Mouse (Mus musculus) olfactory bulb, adult 2 months (tissue): ENCODE data around the gene Gm9837. TPM values are rescaled to one million over a fixed set of nuclear protein-coding genes. Genes with fewer than 3 reads are reported as not detected.

Experiments used
- H3K27ac ChIP-seq: fragments of 200-500 bp; 2 replicates; pipeline ENCODE4 v1.5.1; 2012; ENCODE audit warnings: low read depth, low read length; ENCODE audit not compliant: insufficient read depth
- H3K4me1 ChIP-seq: fragments of 200-500 bp; 2 replicates; pipeline ENCODE4 v1.6.1; 2012; ENCODE audit warnings: low read length; ENCODE audit not compliant: control insufficient read depth, insufficient read depth
- H3K4me3 ChIP-seq: fragments of 200-500 bp; 2 replicates; pipeline ENCODE4 v1.5.1; 2012; ENCODE audit warnings: mild to moderate bottlenecking, low read depth, low read length, moderate library complexity; ENCODE audit not compliant: insufficient read depth
- CTCF ChIP-seq: fragments of 200-500 bp; IDR thresholded peaks from 2 replicates; pipeline ENCODE4 v1.5.1; 2012; ENCODE audit warnings: low read depth, mild to moderate bottlenecking, low read length, moderate library complexity; ENCODE audit not compliant: insufficient read depth
- POLR2A ChIP-seq: fragments of 200-500 bp; IDR thresholded peaks from 2 replicates; pipeline ENCODE4 v1.6.1; 2012; ENCODE audit warnings: mild to moderate bottlenecking, low read depth, low read length, moderate library complexity; ENCODE audit not compliant: insufficient read depth
- WGBS: fragments of 180-500 bp; shearing (Covaris S2); methylation state at CpG from one replicate; pipeline ENCODE4 v1.1.7; 2018; 5-methylcytosine and 5-hydroxymethylcytosine counted together
- polyA plus RNA-seq: library from polyadenylated mRNA; stranded (reverse); fragments of >200 nt; gene quantifications from 2 replicates; pipeline ENCODE4 v1.2.4, GENCODE M21; 2012; ENCODE audit warnings: low replicate concordance; ENCODE audit not compliant: missing spikeins, insufficient read depth, insufficient read length

The Gm9837 gene
- polyA plus RNA-seq, 1 experiment, result not detected

DNA sequence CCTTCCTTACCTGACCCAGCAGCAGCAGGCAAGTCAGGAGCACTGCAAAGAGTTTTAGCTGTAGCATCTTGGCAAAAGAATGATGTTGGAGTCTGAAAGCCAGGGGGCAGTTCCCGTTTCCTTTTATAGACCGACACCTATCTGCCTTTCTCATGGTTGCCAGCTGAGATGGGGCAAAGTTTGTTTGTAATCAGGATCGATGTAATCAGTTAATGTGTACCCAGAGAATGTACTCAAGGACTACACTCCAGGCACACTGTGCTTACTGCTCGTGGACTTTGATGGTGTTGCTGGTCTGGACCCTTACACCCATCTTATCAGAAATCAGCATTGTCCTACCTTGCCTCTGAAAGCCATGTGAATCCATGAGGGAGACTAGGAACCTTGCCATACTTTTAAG, 47.2 kb downstream of the Gm9837 start, which contains the start of gene Leap2:
TSS of gene Leap2 (minus strand) at position 135 of the 400 bp plus-strand sequence.
- no peak within 1 kb of the TSS for H3K4me3 ChIP-seq
- no peak within 1 kb of the TSS for H3K27ac ChIP-seq
- 0 out of 2 replicates have a peak, but pooled peaks cover 4% of the 10 kb centered on the region for H3K4me1 ChIP-seq
- WGBS, result 84% methylated on average over 4 of the region's 4 CpGs
- TF ChIP-seq POLR2A (no peak), CTCF (no peak)

Other genes starting within 250 kb of the Gm9837 start
- gene Hspa4, start 170.0 kb downstream of the Gm9837 start, polyA plus RNA-seq, result 708 TPM in 1 of 2 replicates, not detected in the other
- not detected in 2 replicates for gene Zcchc10, start 145.8 kb downstream of the Gm9837 start, polyA plus RNA-seq
- 856 and 1,023 TPM in 2 replicates for gene Aff4, start 119.6 kb downstream of the Gm9837 start, polyA plus RNA-seq
- gene Leap2, start 47.3 kb downstream of the Gm9837 start, polyA plus RNA-seq, result not detected in 2 replicates
- 1,358 TPM in 1 of 2 replicates, not detected in the other for gene Uqcrq, start 39.6 kb downstream of the Gm9837 start, polyA plus RNA-seq
- not detected in 2 replicates for gene Gdf9, start 39.5 kb downstream of the Gm9837 start, polyA plus RNA-seq
- gene Gm10447, start 13.4 kb downstream of the Gm9837 start, polyA plus RNA-seq, result not detected in 2 replicates
- gene Shroom1, start 13.3 kb downstream of the Gm9837 start, polyA plus RNA-seq, result not detected in 2 replicates
- not detected in 2 replicates for gene Gm9945, start 9.7 kb upstream of the Gm9837 start, polyA plus RNA-seq
- not detected in 2 replicates for gene Sowaha, start 9.8 kb upstream of the Gm9837 start, polyA plus RNA-seq
- gene Sept8, start 48.8 kb upstream of the Gm9837 start, polyA plus RNA-seq, result 232 TPM in 1 of 2 replicates, not detected in the other
- not detected in 2 replicates for gene Kif3a, start 96.9 kb upstream of the Gm9837 start, polyA plus RNA-seq
- gene Il4, start 148.2 kb upstream of the Gm9837 start, polyA plus RNA-seq, result not detected in 2 replicates
- gene Il13, start 164.2 kb upstream of the Gm9837 start, polyA plus RNA-seq, result not detected in 2 replicates
- 76.9 TPM in 1 of 2 replicates, not detected in the other for gene Rad50, start 236.8 kb upstream of the Gm9837 start, polyA plus RNA-seq